Mouse (Mus musculus): Measurements from ENCODE around the gene Oas3. TPM values are rescaled to one million over a fixed set of nuclear protein-coding genes. Genes with fewer than 3 reads are reported as not detected.

Gene Oas3
- polyA plus RNA-seq, 1 experiment from 2014 or later, result 0.22 TPM

GRCm38 (mm10) chr5:120749688-120750087 is 27.8 kb downstream of the Oas3 start, which contains the start of gene Oas2:
Gene Oas2 (minus strand): TSS chr5:120749853.
- 75% methylated on average over 5 of the region's 5 CpGs for WGBS
- no peaks in the 10 kb centered on the region for H3K4me1 ChIP-seq
- H3K36me3 ChIP-seq, result no peaks in the 10 kb centered on the region
- no peak for ATAC-seq (replicated peaks)
- no peak within 1 kb of the TSS for H3K4me2 ChIP-seq (replicated peaks)
- no peaks in the 10 kb centered on the region for H3K27me3 ChIP-seq
- H3K9me3 ChIP-seq, result no peaks in the 10 kb centered on the region
- H3K27ac ChIP-seq (replicated peaks), result no peak within 1 kb of the TSS
- H3K4me3 ChIP-seq, result no peak within 1 kb of the TSS
- no peak within 1 kb of the TSS for H3K9ac ChIP-seq (replicated peaks)

- Histone ChIP-seq H3K27ac (replicated peaks) (no peak overlapping the region), H3K4me1 (no peaks in the 10 kb centered on the region), H3K4me3 (no peak overlapping the region), H3K27me3 (no peaks in the 10 kb centered on the region), H3K4me2 (replicated peaks) (no peak overlapping the region), H3K36me3 (no peaks in the 10 kb centered on the region), H3K9me3 (no peaks in the 10 kb centered on the region), H3K9ac (replicated peaks) (no peak overlapping the region)
- 8% methylated on average over 5 of the region's 5 CpGs for WGBS
- no peak for ATAC-seq (replicated peaks)
These were observed 31.0 kb downstream of the Oas3 start for GRCm38 (mm10) chr5:120746451-120746850.

- Histone ChIP-seq H3K4me2 (replicated peaks) (no peak overlapping the region), H3K9ac (replicated peaks) (no peak overlapping the region), H3K4me1 (no peaks in the 10 kb centered on the region), H3K27ac (replicated peaks) (no peak overlapping the region), H3K9me3 (no peaks in the 10 kb centered on the region), H3K36me3 (no peaks in the 10 kb centered on the region), H3K4me3 (no peak overlapping the region), H3K27me3 (no peaks in the 10 kb centered on the region)
- WGBS, result 28% methylated on average over 4 of the region's 4 CpGs
- no peak for ATAC-seq (replicated peaks)
These were observed 35.3 kb downstream of the Oas3 start for GRCm38 (mm10) chr5:120742125-120742524.

GRCm38 (mm10) chr5:120734380-120734990 is 43.0 kb downstream of the Oas3 start:
- H3K36me3 ChIP-seq, result no peaks in the 10 kb centered on the region
- 49% methylated on average over 14 of the region's 14 CpGs for WGBS
- H3K27me3 ChIP-seq, result no peaks in the 10 kb centered on the region
- no peaks in the 10 kb centered on the region for H3K9me3 ChIP-seq
- no peak overlapping the region for H3K4me3 ChIP-seq
- no peak overlapping the region for H3K4me2 ChIP-seq (replicated peaks)
- ATAC-seq (replicated peaks), result no peak
- no peak overlapping the region for H3K9ac ChIP-seq (replicated peaks)
- H3K27ac ChIP-seq (replicated peaks), result no peak overlapping the region
- H3K4me1 ChIP-seq, result 0 out of 2 replicates have a peak, but pooled peaks cover under 1% of the 10 kb centered on the region

- 95% methylated on average over 3 of the region's 3 CpGs for WGBS
- no peak for ATAC-seq (replicated peaks)
- H3K9ac ChIP-seq (replicated peaks), result no peak overlapping the region
- no peak overlapping the region for H3K27ac ChIP-seq (replicated peaks)
- no peaks in the 10 kb centered on the region for H3K9me3 ChIP-seq
- 0 out of 2 replicates have a peak, but pooled peaks cover 5% of the 10 kb centered on the region for H3K4me1 ChIP-seq
- H3K4me3 ChIP-seq, result no peak overlapping the region
- H3K4me2 ChIP-seq (replicated peaks), result no peak overlapping the region
- H3K36me3 ChIP-seq, result no peaks in the 10 kb centered on the region
- no peaks in the 10 kb centered on the region for H3K27me3 ChIP-seq
These were observed 43.8 kb downstream of the Oas3 start for GRCm38 (mm10) chr5:120733696-120734095.

GRCm38 (mm10) chr5:120732740-120733139 is 44.7 kb downstream of the Oas3 start:
- 37% methylated on average over 1 of the region's 1 CpGs for WGBS
- Histone ChIP-seq H3K27me3 (no peaks in the 10 kb centered on the region), H3K36me3 (no peaks in the 10 kb centered on the region), H3K4me1 (0 out of 2 replicates have a peak, but pooled peaks cover 5% of the 10 kb centered on the region), H3K9ac (replicated peaks) (no peak overlapping the region), H3K9me3 (no peaks in the 10 kb centered on the region), H3K4me3 (no peak overlapping the region), H3K27ac (replicated peaks) (no peak overlapping the region), H3K4me2 (replicated peaks) (no peak overlapping the region)
- no peak for ATAC-seq (replicated peaks)

- 0 out of 2 replicates have a peak, but pooled peaks cover 5% of the 10 kb centered on the region for H3K4me1 ChIP-seq
- ATAC-seq (replicated peaks), result no peak
- H3K4me2 ChIP-seq (replicated peaks), result no peak overlapping the region
- no peak overlapping the region for H3K9ac ChIP-seq (replicated peaks)
- H3K9me3 ChIP-seq, result no peaks in the 10 kb centered on the region
- no peak overlapping the region for H3K27ac ChIP-seq (replicated peaks)
- H3K4me3 ChIP-seq, result no peak overlapping the region
- no peaks in the 10 kb centered on the region for H3K36me3 ChIP-seq
- H3K27me3 ChIP-seq, result no peaks in the 10 kb centered on the region
- WGBS, result 27% methylated on average over 10 of the region's 10 CpGs
These were observed 48.1 kb downstream of the Oas3 start for GRCm38 (mm10) chr5:120729319-120729718.

- Histone ChIP-seq H3K9me3 (no peaks in the 10 kb centered on the region), H3K4me1 (0 out of 2 replicates have a peak, but pooled peaks cover 5% of the 10 kb centered on the region), H3K36me3 (no peaks in the 10 kb centered on the region), H3K4me2 (replicated peaks) (no peak overlapping the region), H3K4me3 (no peak overlapping the region), H3K27ac (replicated peaks) (no peak overlapping the region), H3K27me3 (no peaks in the 10 kb centered on the region), H3K9ac (replicated peaks) (no peak overlapping the region)
- 57% methylated on average over 12 of the region's 12 CpGs for WGBS
- no peak for ATAC-seq (replicated peaks)
These were observed 51.5 kb downstream of the Oas3 start for GRCm38 (mm10) chr5:120725811-120726455.

- WGBS, result 66% methylated on average over 7 of the region's 7 CpGs
- Histone ChIP-seq H3K4me2 (replicated peaks) (no peak overlapping the region), H3K4me1 (peaks cover 9% of the 10 kb centered on the region), H3K4me3 (no peak overlapping the region), H3K9me3 (no peaks in the 10 kb centered on the region), H3K27ac (replicated peaks) (no peak overlapping the region), H3K9ac (replicated peaks) (no peak overlapping the region), H3K36me3 (no peaks in the 10 kb centered on the region), H3K27me3 (no peaks in the 10 kb centered on the region)
- no peak for ATAC-seq (replicated peaks)
These were observed 56.5 kb downstream of the Oas3 start for GRCm38 (mm10) chr5:120721005-120721404.

GRCm38 (mm10) chr5:120718600-120719378 is 58.7 kb downstream of the Oas3 start:
- no peaks in the 10 kb centered on the region for H3K36me3 ChIP-seq
- H3K9ac ChIP-seq (replicated peaks), result no peak overlapping the region
- WGBS, result 51% methylated on average over 15 of the region's 15 CpGs
- peaks cover 15% of the 10 kb centered on the region for H3K4me1 ChIP-seq
- H3K4me3 ChIP-seq, result no peak overlapping the region
- no peak overlapping the region for H3K4me2 ChIP-seq (replicated peaks)
- no peak overlapping the region for H3K27ac ChIP-seq (replicated peaks)
- no peaks in the 10 kb centered on the region for H3K27me3 ChIP-seq
- H3K9me3 ChIP-seq, result no peaks in the 10 kb centered on the region
- ATAC-seq (replicated peaks), result no peak

GRCm38 (mm10) chr5:120717136-120717535 is 60.3 kb downstream of the Oas3 start:
- H3K36me3 ChIP-seq, result no peaks in the 10 kb centered on the region
- H3K4me1 ChIP-seq, result peaks cover 15% of the 10 kb centered on the region
- no peak overlapping the region for H3K27ac ChIP-seq (replicated peaks)
- no peaks in the 10 kb centered on the region for H3K9me3 ChIP-seq
- H3K4me2 ChIP-seq (replicated peaks), result no peak overlapping the region
- H3K27me3 ChIP-seq, result 0 out of 2 replicates have a peak, but pooled peaks cover 3% of the 10 kb centered on the region
- H3K4me3 ChIP-seq, result no peak overlapping the region
- WGBS, result 62% methylated on average over 10 of the region's 10 CpGs
- no peak overlapping the region for H3K9ac ChIP-seq (replicated peaks)
- no peak for ATAC-seq (replicated peaks)

GRCm38 (mm10) chr5:120714314-120714713 is 63.1 kb downstream of the Oas3 start:
- 4% methylated on average over 16 of the region's 16 CpGs for WGBS
- H3K36me3 ChIP-seq, result no peaks in the 10 kb centered on the region
- no peak for ATAC-seq (replicated peaks)
- no peak overlapping the region for H3K4me3 ChIP-seq
- H3K27ac ChIP-seq (replicated peaks), result no peak overlapping the region
- no peaks in the 10 kb centered on the region for H3K9me3 ChIP-seq
- H3K9ac ChIP-seq (replicated peaks), result no peak overlapping the region
- H3K27me3 ChIP-seq, result 0 out of 2 replicates have a peak, but pooled peaks cover 3% of the 10 kb centered on the region
- H3K4me1 ChIP-seq, result peaks cover 39% of the 10 kb centered on the region
- no peak overlapping the region for H3K4me2 ChIP-seq (replicated peaks)

Measured in forebrain, embryonic 15.5 days (tissue).